Mouse (Mus musculus) megakaryocyte, embryonic 14.5 days (primary cell): ENCODE results near the gene Ly6c2. TPM values are rescaled to one million over a fixed set of nuclear protein-coding genes. Genes with fewer than 3 reads are reported as not detected.
"Not testable (repeated sequence)": the region's sequence is repeated elsewhere in the genome, so short reads cannot be mapped to it uniquely, and the experiment has no call there.

Experiments used
- H3K27me3 ChIP-seq: replicated peaks from 2 replicates; pipeline ENCODE3; 2012; ENCODE audit warnings: inconsistent platforms
- H3K36me3 ChIP-seq: replicated peaks from 2 replicates; pipeline ENCODE3; 2012; ENCODE audit warnings: low read length, inconsistent platforms, mixed read lengths
- H3K4me1 ChIP-seq: 2 replicates; pipeline ENCODE4 v1.6.1; 2012; ENCODE audit warnings: inconsistent platforms
- H3K4me3 ChIP-seq: replicated peaks from 2 replicates; pipeline ENCODE3; 2012; ENCODE audit warnings: moderate library complexity, mild to moderate bottlenecking, inconsistent platforms
- H3K9me3 ChIP-seq: 2 replicates; pipeline ENCODE4 v1.6.1; 2012; ENCODE audit warnings: inconsistent platforms
- FLI1 ChIP-seq: IDR thresholded peaks from 2 replicates; pipeline ENCODE4 v1.6.1; 2012; ENCODE audit warnings: low read length, inconsistent platforms, mixed read lengths
- GATA1 ChIP-seq: IDR thresholded peaks from 3 replicates; pipeline ENCODE4 v1.6.1; 2012; ENCODE audit warnings: mixed read lengths, low read length, inconsistent platforms, borderline replicate concordance
- polyA plus RNA-seq: library from polyadenylated mRNA; stranded (reverse); fragments of >175 nt; gene quantifications from 2 replicates; pipeline ENCODE4 v1.2.3, GENCODE M21; 2012; ENCODE audit warnings: low replicate concordance; ENCODE audit not compliant: insufficient read depth

The Ly6c2 gene
- polyA plus RNA-seq, 1 experiment: 2.8 TPM

- Histone ChIP-seq H3K9me3 (no peaks in the 10 kb centered on the region), H3K4me1 (no peaks in the 10 kb centered on the region), H3K4me3 (no peak overlapping the region), H3K36me3 (no peaks in the 10 kb centered on the region), H3K27me3 (no peaks in the 10 kb centered on the region)
- TF ChIP-seq FLI1 (no peak), GATA1 (no peak)
Measured at GRCm38 (mm10) chr15:75116525-75116924, 4.8 kb upstream of the Ly6c2 start.

GRCm38 (mm10) chr15:75110424-75110823 is 1.3 kb downstream of the Ly6c2 start:
- H3K27me3 ChIP-seq, H3K36me3 ChIP-seq, H3K9me3 ChIP-seq, H3K4me1 ChIP-seq, H3K4me3 ChIP-seq: not testable (repeated sequence)

- Histone ChIP-seq H3K27me3 (no peaks in the 10 kb centered on the region), H3K4me1 (no peaks in the 10 kb centered on the region), H3K9me3 (no peaks in the 10 kb centered on the region), H3K4me3 (no peak overlapping the region), H3K36me3 (no peaks in the 10 kb centered on the region)
- TF ChIP-seq FLI1 (no peak), GATA1 (no peak)
Measured at GRCm38 (mm10) chr15:75099261-75099660, 12.5 kb downstream of the Ly6c2 start.

DNA sequence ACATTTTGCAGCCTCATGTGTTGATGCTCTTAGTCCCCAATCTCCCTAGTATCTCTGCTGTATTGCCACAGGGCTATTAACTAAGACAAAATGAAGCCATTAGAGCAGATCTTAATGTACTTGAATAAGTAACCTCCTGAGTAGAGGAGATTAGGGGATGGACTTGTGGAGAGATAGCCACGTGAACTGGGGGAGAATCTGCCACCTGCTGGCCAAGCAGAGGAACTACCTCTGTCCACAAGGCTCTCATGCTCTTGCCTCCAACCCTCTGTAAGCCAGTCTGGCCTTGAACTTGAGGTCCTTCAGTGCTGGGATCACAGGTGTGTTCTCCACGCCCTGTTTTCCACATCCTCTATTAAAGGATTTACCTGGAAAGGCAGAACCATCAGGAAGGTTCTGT is 23.7 kb downstream of the Ly6c2 start:
- not testable (repeated sequence) for H3K9me3 ChIP-seq, H3K27me3 ChIP-seq, H3K4me1 ChIP-seq, H3K36me3 ChIP-seq, H3K4me3 ChIP-seq

- no peak overlapping the region for H3K4me3 ChIP-seq
- H3K36me3 ChIP-seq: no peaks in the 10 kb centered on the region
- 0 out of 2 replicates have a peak, but pooled peaks cover 4% of the 10 kb centered on the region for H3K4me1 ChIP-seq
- H3K27me3 ChIP-seq: no peaks in the 10 kb centered on the region
- no peaks in the 10 kb centered on the region for H3K9me3 ChIP-seq
- TF ChIP-seq FLI1 (no peak), GATA1 (no peak)
Measured at GRCm38 (mm10) chr15:75069965-75070364, 41.8 kb downstream of the Ly6c2 start.

DNA sequence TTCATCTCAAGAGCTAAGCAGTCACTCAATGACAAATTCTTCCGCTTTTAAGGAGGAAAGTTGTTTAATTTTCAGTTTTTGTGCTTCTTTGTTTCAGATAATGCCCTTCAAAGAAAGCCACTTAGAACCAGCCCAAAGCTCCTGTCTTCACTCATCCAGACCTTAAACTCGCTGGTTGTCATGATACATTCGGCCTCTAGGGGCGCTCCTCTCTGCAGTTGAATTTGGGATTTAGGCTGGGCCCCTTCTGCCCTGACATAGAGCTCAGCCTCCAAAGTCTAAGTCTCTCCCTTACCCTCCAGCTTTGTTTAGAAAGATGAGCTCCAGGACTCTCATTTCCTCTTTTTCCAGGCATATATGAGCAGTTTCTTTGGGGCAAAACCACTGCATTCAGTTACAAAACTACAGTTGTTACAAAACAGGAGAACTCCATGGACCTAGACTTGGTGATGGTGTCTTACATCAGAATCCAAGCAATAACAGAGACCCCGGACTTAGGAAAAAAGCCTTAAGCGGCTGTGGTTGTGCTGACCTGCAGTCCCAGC is 49.7 kb downstream of the Ly6c2 start:
- not testable (repeated sequence) for H3K36me3 ChIP-seq, H3K4me1 ChIP-seq, H3K27me3 ChIP-seq, H3K4me3 ChIP-seq, H3K9me3 ChIP-seq

DNA sequence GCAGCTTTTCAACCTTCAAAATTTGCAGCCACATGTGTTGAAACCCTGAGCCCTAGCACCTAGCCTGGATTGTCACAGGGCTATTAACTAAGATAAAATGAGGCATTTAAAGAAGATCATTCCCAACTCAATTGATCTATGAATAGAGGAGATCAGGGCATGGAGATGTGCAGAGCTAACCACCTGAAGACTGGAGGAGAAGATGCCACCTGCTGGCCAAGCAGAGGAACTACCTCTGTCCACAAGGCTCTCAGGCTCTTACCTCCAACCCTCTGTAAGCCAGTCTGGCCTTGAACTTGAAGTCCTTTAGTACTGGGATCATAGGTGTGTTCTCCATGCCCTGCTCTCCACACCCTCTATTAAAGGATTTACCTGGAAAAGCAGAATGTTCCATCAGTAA is 51.3 kb downstream of the Ly6c2 start:
- no peaks in the 10 kb centered on the region for H3K4me1 ChIP-seq
- no peaks in the 10 kb centered on the region for H3K9me3 ChIP-seq
- H3K4me3 ChIP-seq: no peak overlapping the region
- H3K36me3 ChIP-seq: no peaks in the 10 kb centered on the region
- TF ChIP-seq GATA1 (no peak), FLI1 (no peak)
- H3K27me3 ChIP-seq: no peaks in the 10 kb centered on the region

Other genes with a start within 250 kb of the Ly6c2 start
- gene 2010109I03Rik, start 214.9 kb downstream of the Ly6c2 start, polyA plus RNA-seq: not detected in 2 replicates
- 1.4 TPM in 1 of 2 replicates, not detected in the other for gene Ly6i, start 128.5 kb downstream of the Ly6c2 start, polyA plus RNA-seq
- 8.8 TPM in 1 of 2 replicates, not detected in the other for gene Ly6a, start 113.9 kb downstream of the Ly6c2 start, polyA plus RNA-seq
- not detected in 2 replicates for gene Ly6c1, start 63.1 kb downstream of the Ly6c2 start, polyA plus RNA-seq
- not detected in 2 replicates for gene Ly6g, start 43.3 kb upstream of the Ly6c2 start, polyA plus RNA-seq
- not detected in 2 replicates for gene BC025446, start 104.4 kb upstream of the Ly6c2 start, polyA plus RNA-seq
- gene Ly6f, start 156.5 kb upstream of the Ly6c2 start, polyA plus RNA-seq: not detected in 2 replicates